Mouse (Mus musculus): ENCODE data around the gene T2. TPM values are rescaled to one million over a fixed set of nuclear protein-coding genes. Genes with fewer than 3 reads are reported as not detected.
"Not testable (repeated sequence)": the region's sequence is repeated elsewhere in the genome, so short reads cannot be mapped to it uniquely, and the experiment has no call there.

Gene T2
- polyA plus RNA-seq, 1 experiment from 2014 or later: 0.20 TPM

- H3K4me2 ChIP-seq: no peak overlapping the region
- TF ChIP-seq CTCF (IDR thresholded peaks at IDR 0.05; ENCODE audit: low read depth): no peak
- H3K4me3 ChIP-seq (ENCODE audit: low read depth, low read length): no peak overlapping the region
- H3K4me1 ChIP-seq (ENCODE audit: insufficient read depth): no peaks in the 10 kb centered on the region
- H3K36me3 ChIP-seq (ENCODE audit: insufficient read depth): peaks cover 5% of the 10 kb centered on the region; the same call in 1 of the 2 replicates
- ATAC-seq (ENCODE audit: insufficient read depth) (no peak), DNase-seq (no peak)
- no peaks in the 10 kb centered on the region for H3K27me3 ChIP-seq (ENCODE audit: insufficient read depth, low read length)
- no peak overlapping the region for H3K27ac ChIP-seq (ENCODE audit: low read depth)
- no peak overlapping the region for H3K9ac ChIP-seq
- H3K9me3 ChIP-seq (ENCODE audit: low read depth, low read length): no peaks in the 10 kb centered on the region
- 70% methylated on average over 5 of the region's 5 CpGs for WGBS
Observed at GRCm38 (mm10) chr17:8330602-8331001, 25.2 kb upstream of the T2 start.

DNA sequence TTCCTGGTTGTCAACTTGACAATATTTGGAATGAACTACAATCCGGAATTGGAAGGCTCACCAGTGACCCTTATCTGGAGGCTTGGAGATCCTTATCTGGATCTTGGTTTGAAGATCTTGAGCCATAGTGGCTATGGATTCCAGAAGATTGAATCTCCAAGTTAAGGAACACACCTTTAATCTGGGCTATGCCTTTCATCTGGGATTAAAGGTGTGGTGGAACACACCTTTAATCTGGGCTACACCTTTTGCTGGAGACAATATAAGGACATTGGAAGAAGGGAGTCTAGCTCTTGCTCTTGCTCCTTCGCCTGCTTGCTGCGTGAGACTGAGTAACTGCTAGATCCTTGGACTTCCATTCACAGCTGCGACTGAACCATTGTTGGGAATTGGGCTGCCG lies 18.6 kb upstream of the T2 start, which contains the start of gene Prr18:
TSS of gene Prr18 (plus strand) at position 301 of the 400 bp plus-strand sequence.
- H3K27ac ChIP-seq (ENCODE audit: low read depth); H3K36me3 ChIP-seq (ENCODE audit: insufficient read depth); ATAC-seq (ENCODE audit: insufficient read depth); DNase-seq; H3K9ac ChIP-seq; H3K9me3 ChIP-seq (ENCODE audit: low read depth, low read length); H3K4me1 ChIP-seq (ENCODE audit: insufficient read depth); H3K4me3 ChIP-seq (ENCODE audit: low read depth, low read length); H3K4me2 ChIP-seq: not testable (repeated sequence)
- no CpG with 5 or more reads among the region's 5 CpGs for WGBS
- peaks cover 37% of the 10 kb centered on the region for H3K27me3 ChIP-seq (ENCODE audit: insufficient read depth, low read length)

DNA sequence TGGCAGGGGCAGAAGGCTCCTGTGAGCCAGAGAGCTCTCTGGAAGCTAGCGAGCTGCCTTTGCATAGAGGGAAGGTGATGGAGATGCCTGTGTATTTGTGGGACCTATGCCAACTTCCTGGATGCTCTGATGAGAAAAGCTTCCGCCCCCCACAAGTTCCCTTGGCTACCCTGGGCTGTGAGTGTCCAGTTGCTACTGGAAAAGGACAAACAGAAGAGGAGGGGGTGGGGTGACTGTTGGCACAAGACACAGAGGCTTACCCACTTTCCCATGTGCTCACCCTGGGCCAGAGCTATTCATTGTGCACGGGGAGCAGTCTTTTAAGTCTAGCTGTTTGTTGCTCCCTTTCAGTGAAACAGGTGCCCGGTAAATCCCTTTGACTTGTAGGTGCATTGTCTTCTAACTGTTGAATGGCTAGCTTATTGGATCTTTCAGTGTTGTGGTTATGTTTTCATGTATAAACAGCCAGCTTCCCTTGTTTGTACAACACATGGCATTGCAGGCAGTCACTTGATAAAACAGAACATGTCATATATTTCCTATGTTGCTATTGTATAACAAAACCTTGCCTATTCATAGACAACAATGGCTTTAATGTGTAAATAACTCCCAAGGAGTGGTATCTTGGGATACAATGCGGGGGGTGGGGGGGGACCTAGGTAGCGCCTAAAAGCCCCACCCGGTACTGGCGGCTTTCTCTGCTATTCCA lies 16.0 kb upstream of the T2 start:
- Histone ChIP-seq H3K4me2 (peak overlapping the region; percentile 99), H3K27ac (ENCODE audit: low read depth) (no peak overlapping the region), H3K4me3 (ENCODE audit: low read depth, low read length) (peak overlapping the region; percentile 52), H3K36me3 (ENCODE audit: insufficient read depth) (no peaks in the 10 kb centered on the region), H3K9ac (no peak overlapping the region), H3K9me3 (ENCODE audit: low read depth, low read length) (no peaks in the 10 kb centered on the region), H3K27me3 (ENCODE audit: insufficient read depth, low read length) (peaks cover 43% of the 10 kb centered on the region), H3K4me1 (ENCODE audit: insufficient read depth) (0 out of 2 replicates have a peak, but pooled peaks cover 4% of the 10 kb centered on the region)
- TF ChIP-seq CTCF (IDR thresholded peaks at IDR 0.05; ENCODE audit: low read depth): no peak
- ATAC-seq (ENCODE audit: insufficient read depth): peak; percentile 44; the same call in 1 of the 2 replicates
- peak; percentile 66 for DNase-seq
- 21% methylated on average over 8 of the region's 8 CpGs for WGBS

DNA sequence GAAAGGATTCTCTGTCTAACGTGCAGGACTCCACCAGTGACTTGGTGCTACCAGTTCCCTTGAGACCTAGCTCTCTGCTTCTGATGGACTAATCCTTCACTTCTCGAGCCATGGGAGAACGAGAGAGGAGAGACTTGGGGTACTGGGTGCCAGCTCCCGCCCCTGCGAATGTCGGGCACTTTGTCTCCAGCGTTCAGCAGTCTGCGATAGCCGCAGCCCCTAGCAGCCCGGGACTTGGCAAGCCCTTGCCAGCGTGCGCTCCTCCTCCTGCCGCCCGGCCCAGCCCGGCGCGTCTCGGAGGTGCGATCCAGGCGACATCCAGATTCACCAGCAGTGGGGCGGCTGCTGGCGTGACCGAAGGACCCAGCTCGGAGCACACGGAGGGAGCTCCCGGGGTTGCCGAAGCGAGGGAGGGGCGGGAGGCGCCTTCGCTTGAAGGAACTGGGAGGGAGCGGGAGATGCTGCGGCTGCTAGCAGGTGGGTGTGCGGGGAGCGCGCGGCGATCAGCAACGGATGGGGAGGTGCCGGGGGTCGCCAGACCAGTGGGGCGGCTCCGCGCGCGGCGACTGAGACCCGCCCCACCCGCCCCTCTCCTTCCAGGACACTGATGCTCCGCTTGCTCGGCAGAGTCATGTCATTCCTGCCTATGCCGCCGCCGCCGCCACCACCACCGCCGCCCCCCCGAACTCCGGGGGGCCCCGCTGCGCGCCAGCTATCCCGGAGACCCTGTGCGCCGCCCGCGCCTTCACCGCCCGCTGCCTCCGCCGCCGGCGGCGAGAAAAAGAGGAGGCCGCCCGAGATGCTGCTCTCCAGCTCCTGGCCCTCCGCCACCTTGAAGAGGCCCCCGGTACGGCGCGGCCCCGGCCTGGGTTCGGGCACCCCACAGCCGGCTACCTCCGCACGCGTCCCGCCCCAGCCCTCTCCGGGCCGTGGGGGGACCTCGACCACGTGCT lies 15.1 kb upstream of the T2 start:
- H3K27ac ChIP-seq (ENCODE audit: low read depth): no peak overlapping the region
- peak overlapping the region; percentile 52 for H3K4me3 ChIP-seq (ENCODE audit: low read depth, low read length)
- H3K36me3 ChIP-seq (ENCODE audit: insufficient read depth): no peaks in the 10 kb centered on the region
- under 1% methylated on average over 82 of the region's 92 CpGs for WGBS
- peak overlapping the region; percentile 48 for H3K9ac ChIP-seq
- peak; percentile 58 for DNase-seq
- 0 out of 2 replicates have a peak, but pooled peaks cover 4% of the 10 kb centered on the region for H3K4me1 ChIP-seq (ENCODE audit: insufficient read depth)
- H3K9me3 ChIP-seq (ENCODE audit: low read depth, low read length): no peaks in the 10 kb centered on the region
- H3K4me2 ChIP-seq: peak overlapping the region; percentile 99
- H3K27me3 ChIP-seq (ENCODE audit: insufficient read depth, low read length): peaks cover 43% of the 10 kb centered on the region
- TF ChIP-seq CTCF (IDR thresholded peaks at IDR 0.05; ENCODE audit: low read depth): no peak
- peak; percentile 74 for ATAC-seq (ENCODE audit: insufficient read depth)

GRCm38 (mm10) chr17:8341360-8341963 lies 14.3 kb upstream of the T2 start:
- Histone ChIP-seq H3K4me3 (ENCODE audit: low read depth, low read length) (peak overlapping the region; percentile 52), H3K4me1 (ENCODE audit: insufficient read depth) (0 out of 2 replicates have a peak, but pooled peaks cover 4% of the 10 kb centered on the region), H3K4me2 (peak overlapping the region; percentile 99), H3K9ac (peak overlapping the region; percentile 48), H3K27me3 (ENCODE audit: insufficient read depth, low read length) (peaks cover 43% of the 10 kb centered on the region), H3K27ac (ENCODE audit: low read depth) (no peak overlapping the region), H3K36me3 (ENCODE audit: insufficient read depth) (no peaks in the 10 kb centered on the region), H3K9me3 (ENCODE audit: low read depth, low read length) (no peaks in the 10 kb centered on the region)
- 10% methylated on average over 43 of the region's 46 CpGs for WGBS
- ATAC-seq (ENCODE audit: insufficient read depth): peak; percentile 26; the same call in 1 of the 2 replicates
- DNase-seq: no peak
- no peak for TF ChIP-seq CTCF (IDR thresholded peaks at IDR 0.05; ENCODE audit: low read depth)

DNA sequence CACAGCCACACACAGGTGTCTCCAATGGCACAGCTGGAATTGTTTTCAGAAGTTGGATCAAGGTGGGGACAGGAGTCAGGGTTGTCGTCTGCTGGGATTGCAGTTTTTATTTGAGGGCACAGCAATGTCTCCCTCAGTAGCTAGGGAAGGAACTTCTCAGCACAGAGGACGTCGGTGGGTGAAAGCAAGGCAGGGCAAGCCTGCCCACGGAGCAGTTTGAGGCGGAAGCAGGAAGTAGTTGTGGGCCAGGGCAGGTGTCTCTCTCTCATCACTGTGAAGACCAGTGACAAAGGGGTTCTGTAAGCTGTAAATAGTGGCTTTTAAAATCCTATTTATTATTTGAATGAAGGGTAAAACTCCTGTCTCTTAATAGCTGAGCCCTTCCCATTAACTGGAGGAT lies 13.1 kb upstream of the T2 start:
- Histone ChIP-seq H3K27ac (ENCODE audit: low read depth) (no peak overlapping the region), H3K27me3 (ENCODE audit: insufficient read depth, low read length) (peaks cover 43% of the 10 kb centered on the region), H3K4me3 (ENCODE audit: low read depth, low read length) (no peak overlapping the region), H3K9ac (no peak overlapping the region), H3K4me1 (ENCODE audit: insufficient read depth) (0 out of 2 replicates have a peak, but pooled peaks cover 4% of the 10 kb centered on the region), H3K9me3 (ENCODE audit: low read depth, low read length) (no peaks in the 10 kb centered on the region), H3K4me2 (no peak overlapping the region), H3K36me3 (ENCODE audit: insufficient read depth) (no peaks in the 10 kb centered on the region)
- ATAC-seq (ENCODE audit: insufficient read depth): no peak
- no peak for TF ChIP-seq CTCF (IDR thresholded peaks at IDR 0.05; ENCODE audit: low read depth)
- 40% methylated on average over 5 of the region's 5 CpGs for WGBS
- no peak for DNase-seq
